Mouse (Mus musculus) gastrocnemius, adult 18-20 months (tissue): Measurements from ENCODE around the gene Trim6. TPM values are rescaled to one million over a fixed set of nuclear protein-coding genes. Genes with fewer than 3 reads are reported as not detected.
A peak's percentile ranks its signal among the peaks of the same experiment; 100 is the strongest.
"Not testable (repeated sequence)": the region's sequence is repeated elsewhere in the genome, so short reads cannot be mapped to it uniquely, and the experiment has no call there.

Experiments used
- DNase-seq: peaks from one replicate; pipeline ENCODE4 v3.0.0; 2021; ENCODE audit warnings: low spot score
- long read RNA-seq, 2 experiments: library from polyadenylated mRNA; stranded (forward); transcript quantifications; one replicate each; pipeline ENCODE4 v2.0.0; 2021
- total RNA-seq, 2 experiments: library from RNA; stranded (reverse); gene quantifications; 2 replicates each; pipeline ENCODE4 v1.2.3; 2021

The Trim6 gene
- under 1 TPM in 1 of 2 experiments, not detected in 1; 0.09 TPM for total RNA-seq
- long read RNA-seq, experiment 1, result 0 reads
- long read RNA-seq, experiment 2, result 0 reads

DNA sequence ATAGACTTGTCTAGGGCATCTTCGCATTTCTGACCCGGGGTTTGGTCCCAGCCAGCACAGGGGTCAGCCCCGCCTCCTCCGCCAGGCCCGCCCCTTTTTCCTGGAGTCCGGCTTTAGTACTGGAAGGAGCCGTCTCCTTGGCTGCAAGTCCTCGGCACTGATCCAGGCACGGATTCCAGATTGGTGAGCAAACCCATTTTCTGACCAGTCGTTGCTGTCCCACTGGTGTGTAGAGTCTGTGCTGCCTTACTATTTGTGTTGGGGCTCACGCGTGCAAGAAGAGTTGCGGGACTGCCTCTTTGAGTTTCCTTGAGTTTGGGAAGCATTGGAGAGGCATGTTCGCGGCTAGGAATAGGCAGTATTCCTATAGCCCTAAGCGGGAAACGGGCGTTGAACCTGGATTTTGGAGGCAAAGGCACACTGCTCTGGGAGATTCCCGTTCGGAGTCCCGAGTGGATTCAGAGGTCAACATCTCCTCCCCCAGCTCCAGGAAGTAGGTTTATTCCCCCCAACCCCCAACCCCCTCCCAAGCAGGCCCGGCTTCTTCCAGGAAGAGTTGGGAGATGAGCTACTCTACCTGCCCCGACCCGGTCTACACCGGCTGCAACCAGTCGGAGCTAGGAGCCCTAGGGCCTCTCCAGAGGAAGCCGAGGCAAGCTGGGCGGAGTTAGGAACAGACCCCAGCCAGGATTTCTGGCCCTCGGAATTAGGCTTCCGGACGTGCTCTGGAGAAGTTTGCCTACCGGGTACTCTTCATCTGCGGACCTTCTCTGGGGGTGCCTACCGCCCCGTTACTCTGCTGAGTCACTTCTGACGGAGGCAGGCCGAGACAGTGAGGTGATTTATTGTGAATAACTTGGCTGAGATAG lies at the start of gene Trim6:
Gene Trim6, plus strand, starts transcription at position 93 of the 869 bp plus-strand sequence.
- DNase-seq, result peak; percentile 76

DNA sequence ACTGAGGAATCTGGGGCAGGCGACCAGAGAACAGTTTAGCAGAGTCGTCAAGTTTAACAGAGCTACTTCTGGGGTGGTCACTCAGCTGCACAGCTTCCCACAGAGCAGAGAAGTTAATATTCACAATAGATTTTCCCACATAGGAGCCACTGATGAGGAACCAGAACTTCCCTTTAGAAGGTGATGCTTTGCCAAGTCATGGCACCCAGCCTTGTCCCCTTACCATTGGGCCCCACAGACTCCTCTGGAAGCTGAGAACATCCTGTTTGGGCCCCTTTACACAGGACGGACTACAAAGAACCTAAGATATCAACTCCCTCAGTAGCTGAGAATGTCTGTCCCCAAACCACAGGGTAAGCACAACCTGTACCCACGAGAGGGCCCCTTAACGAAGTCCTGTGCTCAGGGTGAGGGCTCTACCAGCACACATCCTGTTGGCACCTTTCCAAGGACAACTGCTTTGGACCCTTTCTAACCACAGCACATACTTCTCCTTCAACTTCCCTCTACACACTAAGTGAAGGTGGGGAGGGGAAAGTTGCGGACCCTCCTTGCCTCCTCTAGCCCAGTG lies 48.9 kb upstream of the Trim6 start:
- no peak for DNase-seq

- no peak for DNase-seq
These were observed 43.5 kb upstream of the Trim6 start for GRCm38 (mm10) chr7:104175085-104175484.

DNA sequence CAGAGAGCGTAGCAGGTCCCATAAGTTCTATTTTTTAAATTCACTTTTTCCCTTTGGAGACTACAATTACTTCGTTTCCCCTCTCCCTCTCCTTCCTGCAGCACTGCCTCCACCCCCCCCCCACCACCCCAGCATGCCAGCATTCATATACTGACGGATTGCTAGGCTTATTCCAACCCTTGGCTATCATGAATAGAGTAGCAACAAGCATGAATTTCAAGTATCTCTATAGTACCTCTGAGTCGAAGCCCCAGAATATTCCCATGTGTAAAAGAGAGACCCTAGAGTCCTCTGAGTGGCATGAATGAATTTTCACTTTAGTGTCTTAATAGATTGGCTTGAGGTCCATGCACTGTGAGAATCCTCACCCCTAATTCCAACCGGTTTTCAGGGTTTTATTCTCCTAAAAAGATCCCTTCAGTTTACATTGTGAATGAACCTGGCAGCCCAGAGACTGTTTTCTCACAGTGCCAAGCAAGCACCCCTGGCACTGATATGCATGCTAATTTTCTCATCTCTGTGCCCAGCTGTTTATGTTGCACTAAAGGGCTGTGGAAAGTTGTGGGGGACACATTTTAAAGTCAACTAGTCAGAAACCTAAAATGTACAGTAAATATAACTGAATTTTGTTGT lies 40.1 kb upstream of the Trim6 start:
- no peak for DNase-seq

GRCm38 (mm10) chr7:104179074-104179473 lies 39.5 kb upstream of the Trim6 start:
- no peak for DNase-seq

GRCm38 (mm10) chr7:104183292-104183691 lies 35.3 kb upstream of the Trim6 start, which contains the start of gene Olfr648:
Gene Olfr648 (minus strand): TSS chr7:104183392.
- DNase-seq, result no peak

GRCm38 (mm10) chr7:104191275-104191674 lies 27.3 kb upstream of the Trim6 start:
- DNase-seq, result no peak

GRCm38 (mm10) chr7:104195885-104196284 lies 22.7 kb upstream of the Trim6 start, which contains the start of gene Olfr649:
Gene Olfr649 (minus strand): TSS chr7:104195985.
- no peak for DNase-seq

DNA sequence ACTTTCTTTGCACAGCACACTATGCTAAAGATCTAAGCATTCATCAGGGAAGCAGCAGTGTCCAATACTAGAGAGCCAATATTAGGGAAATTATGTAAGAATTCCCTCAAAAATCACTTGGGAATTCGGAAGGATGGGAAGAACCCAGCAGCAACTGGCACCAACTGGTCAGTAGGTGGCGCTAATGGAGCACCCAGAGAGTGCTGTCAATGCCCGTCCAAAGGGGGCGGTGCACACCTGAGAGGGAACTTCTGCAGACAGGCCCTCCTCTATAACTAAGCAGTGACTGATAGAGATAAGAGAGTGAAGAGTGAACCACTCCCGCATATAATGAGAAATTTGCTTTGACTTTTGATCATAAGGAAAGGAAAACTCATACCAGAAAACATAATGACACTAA lies 18.8 kb upstream of the Trim6 start:
- peak; percentile 66 for DNase-seq

DNA sequence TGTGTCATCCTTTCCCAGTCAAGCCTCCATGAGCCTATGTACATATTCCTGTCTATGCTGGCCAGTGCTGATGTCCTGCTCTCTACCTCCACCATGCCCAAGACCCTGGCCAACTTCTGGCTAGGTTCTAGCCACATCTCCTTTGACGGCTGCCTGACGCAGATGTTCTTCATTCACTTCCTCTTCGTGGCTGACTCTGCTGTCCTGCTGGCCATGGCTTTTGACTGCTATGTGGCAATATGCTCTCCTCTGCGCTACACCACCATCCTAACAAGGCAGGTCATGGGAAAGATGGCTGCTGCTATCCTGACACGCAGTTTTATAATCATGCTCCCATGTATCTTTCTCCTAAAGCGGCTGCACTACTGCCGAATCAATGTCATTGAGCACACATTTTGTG lies 12.4 kb upstream of the Trim6 start:
- no peak for DNase-seq

DNA sequence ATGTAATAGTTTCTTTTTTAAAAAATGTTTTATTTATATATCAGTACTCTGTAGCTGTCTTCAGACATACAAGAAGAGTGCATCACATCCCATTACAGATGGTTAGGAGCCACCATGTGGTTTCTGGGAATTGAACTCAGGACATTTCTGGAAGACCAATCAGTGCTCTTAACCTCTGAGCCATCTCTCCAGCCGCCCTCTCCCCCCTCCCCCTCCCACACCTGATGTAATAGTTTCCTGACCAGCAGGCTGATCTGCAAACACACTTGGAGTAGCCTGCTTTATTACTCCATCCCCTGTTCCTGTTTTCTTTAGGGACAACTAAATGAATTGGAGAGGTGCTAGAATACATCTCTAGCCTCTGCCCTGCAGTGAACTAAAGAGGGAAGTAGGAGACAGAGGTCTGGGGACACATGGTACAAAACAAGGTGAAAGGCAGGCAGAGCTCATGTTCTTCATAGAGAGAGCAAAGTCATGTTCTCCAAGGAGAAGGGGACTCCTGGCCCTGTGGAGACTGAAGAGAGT lies 2.5 kb upstream of the Trim6 start:
- no peak for DNase-seq

- DNase-seq, result no peak
These were observed 712 bp upstream of the Trim6 start for GRCm38 (mm10) chr7:104217881-104218280.

DNA sequence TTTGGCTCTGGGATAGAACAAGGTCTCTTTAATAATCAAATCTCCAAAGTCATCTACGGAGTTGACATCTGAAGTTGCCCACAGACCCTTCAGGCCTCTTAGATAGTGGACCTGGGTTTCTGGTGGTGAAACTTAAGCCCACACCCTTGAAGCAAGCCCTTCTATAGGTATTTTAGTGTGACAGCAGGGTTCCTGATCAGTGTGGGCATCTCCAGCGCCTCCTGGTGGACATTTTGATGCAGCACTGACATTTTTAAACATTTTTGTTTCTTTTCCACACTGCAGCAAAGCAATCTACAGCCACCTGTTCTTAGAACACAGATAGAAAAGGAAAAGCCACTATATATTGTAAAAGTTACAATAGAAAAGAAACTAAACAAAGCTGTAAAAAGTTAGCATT lies 12.6 kb downstream of the Trim6 start:
- DNase-seq, result peak; percentile 9

- no peak for DNase-seq
These were observed 22.3 kb downstream of the Trim6 start for GRCm38 (mm10) chr7:104240857-104241256.

DNA sequence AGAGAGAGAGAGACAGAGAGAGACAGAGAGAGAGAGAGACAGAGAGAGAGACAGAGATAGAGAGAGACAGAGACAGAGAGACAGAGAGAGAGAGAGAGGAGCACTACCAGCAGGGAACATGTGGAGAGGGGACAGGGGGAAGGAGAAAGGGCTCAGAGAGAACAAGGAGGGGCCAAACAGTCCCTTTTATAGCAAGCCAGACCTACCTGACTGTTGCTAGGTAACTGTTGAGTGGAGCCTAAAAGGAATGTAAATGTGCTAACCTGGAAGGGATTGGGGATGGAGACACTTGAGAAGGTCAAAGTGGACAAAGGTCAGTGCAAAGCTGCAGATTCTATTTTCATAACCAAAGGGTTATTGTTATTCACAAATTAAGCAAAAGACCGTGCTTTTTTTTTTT lies 25.0 kb downstream of the Trim6 start:
- DNase-seq, result no peak

GRCm38 (mm10) chr7:104244287-104245181 lies 25.9 kb downstream of the Trim6 start, which contains the start of gene Trim34a:
Gene Trim34a (plus strand): TSS chr7:104244457.
- DNase-seq, result peak; percentile 57

DNA sequence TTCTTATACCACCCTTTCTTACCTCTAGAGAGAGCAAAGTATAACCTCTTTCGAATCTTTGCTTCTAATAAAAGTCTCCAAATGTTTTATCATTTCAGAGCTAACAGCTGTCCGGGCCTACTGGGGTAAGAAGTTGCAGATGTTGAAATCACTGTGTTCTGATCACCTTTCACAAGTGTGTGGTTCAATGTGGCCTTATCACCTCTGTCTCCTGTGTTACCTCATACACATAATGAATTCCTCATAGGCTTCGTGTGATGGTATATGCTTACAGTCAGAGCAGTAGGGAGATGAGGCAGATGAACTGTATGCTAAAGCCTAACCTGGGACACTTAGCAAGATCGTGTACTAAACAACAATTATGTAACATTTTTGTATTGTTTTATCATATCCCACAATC lies 41.8 kb downstream of the Trim6 start:
- not testable (repeated sequence) for DNase-seq

DNA sequence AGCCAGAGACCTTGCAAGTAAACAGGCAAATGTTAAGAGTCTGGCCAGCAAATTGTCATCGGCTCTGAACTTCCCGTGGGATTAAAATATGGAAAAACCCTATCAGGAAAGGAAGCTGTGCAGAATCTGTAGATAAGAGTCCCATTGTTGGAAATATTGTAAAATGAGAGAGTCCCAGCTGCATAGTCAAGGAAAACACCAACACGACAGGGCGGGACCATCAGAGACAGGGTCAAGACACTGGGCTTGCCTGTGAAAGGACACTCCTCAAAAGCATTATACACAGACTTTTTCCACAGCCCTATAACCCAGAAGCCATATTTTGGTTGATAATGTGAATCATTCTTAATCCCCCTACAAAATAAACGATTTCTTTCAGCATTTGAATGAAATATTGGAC lies 46.7 kb downstream of the Trim6 start:
- DNase-seq, result not testable (repeated sequence)

DNA sequence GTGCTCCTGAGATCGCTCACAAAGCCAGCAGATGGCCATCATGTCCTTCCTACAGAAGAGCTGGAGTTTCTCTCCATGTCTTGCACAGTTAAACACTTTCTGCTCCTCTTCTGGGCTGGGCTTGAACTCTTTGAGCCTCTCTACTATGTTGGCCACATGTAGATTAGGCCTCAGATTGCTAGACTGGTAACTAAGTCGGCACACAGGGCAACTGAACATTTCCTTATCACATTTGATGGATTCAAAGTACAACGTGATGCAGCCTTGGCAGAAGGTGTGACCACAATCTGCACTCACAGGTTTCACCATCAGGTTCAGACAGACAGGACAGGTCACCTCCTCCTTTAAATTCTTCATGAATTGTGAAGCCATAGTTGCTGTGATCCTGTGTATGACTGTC lies 60.8 kb downstream of the Trim6 start:
- not testable (repeated sequence) for DNase-seq
